8 mouse cellular contexts compared by ENCODE assay signal in the genomic region with DNA sequence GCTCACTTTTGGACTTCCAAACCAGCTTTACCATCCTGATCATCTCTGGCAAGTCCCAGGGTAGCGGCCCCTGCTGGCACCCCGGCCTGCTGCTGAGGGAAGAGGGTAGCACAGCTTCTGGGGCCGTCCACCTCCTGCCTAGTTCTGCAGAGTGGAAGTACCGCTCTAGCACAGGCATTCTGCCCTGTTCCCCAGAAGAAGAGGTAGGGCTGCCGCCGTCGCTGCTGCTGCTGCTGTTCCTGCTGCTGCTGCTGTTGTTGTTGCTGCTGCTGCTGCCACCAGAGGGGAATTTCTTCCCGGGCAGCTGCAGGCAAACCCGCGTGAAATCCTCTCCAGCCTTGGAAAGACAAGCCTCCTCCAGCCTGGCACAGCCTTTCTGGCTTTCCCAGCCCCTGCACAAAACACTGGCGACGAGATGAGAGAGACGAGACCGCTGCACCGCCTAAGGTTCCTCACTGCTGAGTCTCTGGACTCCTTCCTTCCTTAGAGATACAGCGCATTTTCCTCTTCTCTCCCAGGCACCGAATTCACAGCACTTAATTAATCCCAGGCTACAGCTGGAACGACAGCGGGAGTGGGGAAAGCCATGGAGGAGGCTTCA.
A peak's percentile ranks its signal among the peaks of the same experiment; 100 is the strongest.
DNase-seq lines count a peak whose midpoint lies in the region; ATAC-seq lines count a peak whose summit lies in the region.

No protein-coding gene starts in this region.

- no peaks in the 10 kb centered on the region for H3K27me3 ChIP-seq in embryonic facial prominence, embryonic 15.5 days
- no peaks in the 10 kb centered on the region for H3K27me3 ChIP-seq in heart, embryonic 16.5 days (ENCODE audit: control insufficient read depth, insufficient read depth, low read length)
- H3K27me3 ChIP-seq in liver, embryonic 12.5 days (replicated peaks) = peaks cover 20% of the 10 kb centered on the region
- no peaks in the 10 kb centered on the region for H3K27me3 ChIP-seq in midbrain, embryonic 15.5 days (replicated peaks)
- no peaks in the 10 kb centered on the region for H3K27me3 ChIP-seq in stomach, embryonic 16.5 days (ENCODE audit: control insufficient read depth, insufficient read depth, low read length)

- peak overlapping the region; percentile 43 for H3K4me3 ChIP-seq in embryonic facial prominence, embryonic 15.5 days (replicated peaks)
- peak overlapping the region; percentile 60 for H3K4me3 ChIP-seq in heart, embryonic 16.5 days (ENCODE audit: low read length)
- H3K4me3 ChIP-seq in liver, embryonic 12.5 days = peak overlapping the region; percentile 35
- peak overlapping the region; percentile 38 for H3K4me3 ChIP-seq in midbrain, embryonic 15.5 days
- peak overlapping the region; percentile 48 for H3K4me3 ChIP-seq in stomach, embryonic 16.5 days (replicated peaks; ENCODE audit: low read length)

- H3K4me2 ChIP-seq in embryonic facial prominence, embryonic 15.5 days (replicated peaks) = peak overlapping the region; percentile 60
- peak overlapping the region; percentile 86 for H3K4me2 ChIP-seq in heart, embryonic 16.5 days (ENCODE audit: low read depth, low read length)
- peak overlapping the region; percentile 66 for H3K4me2 ChIP-seq in liver, embryonic 12.5 days
- H3K4me2 ChIP-seq in midbrain, embryonic 15.5 days = peak overlapping the region; percentile 63
- peak overlapping the region; percentile 86 for H3K4me2 ChIP-seq in stomach, embryonic 16.5 days (ENCODE audit: low read depth, low read length)

- WGBS in embryonic facial prominence, embryonic 15.5 days = 2% methylated on average over 19 of the region's 19 CpGs
- WGBS in heart, embryonic 16.5 days = 2% methylated on average over 19 of the region's 19 CpGs
- 3% methylated on average over 19 of the region's 19 CpGs for WGBS in liver, embryonic 12.5 days (ENCODE audit: insufficient replicate concordance)
- WGBS in midbrain, embryonic 15.5 days = 1% methylated on average over 19 of the region's 19 CpGs
- WGBS in stomach, embryonic 16.5 days = 3% methylated on average over 19 of the region's 19 CpGs

- peak overlapping the region; percentile 12 for H3K9ac ChIP-seq in embryonic facial prominence, embryonic 15.5 days
- H3K9ac ChIP-seq in heart, embryonic 16.5 days (ENCODE audit: low read length) = peak overlapping the region; percentile 81
- no peak overlapping the region; the same call in 1 of the 2 replicates for H3K9ac ChIP-seq in liver, embryonic 12.5 days
- peak overlapping the region; percentile 46 for H3K9ac ChIP-seq in midbrain, embryonic 15.5 days
- peak overlapping the region; percentile 74 for H3K9ac ChIP-seq in stomach, embryonic 16.5 days (ENCODE audit: low read length)

- peak; percentile 72 for ATAC-seq in embryonic facial prominence, embryonic 15.5 days (ENCODE audit: insufficient number of reproducible peaks, low FRiP score, low TSS enrichment, low read depth)
- peak; percentile 80 for ATAC-seq in heart, embryonic 16.5 days (replicated peaks; ENCODE audit: extremely low read depth, insufficient read depth, low FRiP score)
- ATAC-seq in liver, embryonic 12.5 days = no peak
- peak; percentile 70 for ATAC-seq in midbrain, embryonic 15.5 days (replicated peaks)
- peak; percentile 71 for ATAC-seq in stomach, embryonic 16.5 days (ENCODE audit: insufficient read depth, low FRiP score)

- H3K4me1 ChIP-seq in embryonic facial prominence, embryonic 15.5 days = peaks cover 36% of the 10 kb centered on the region
- H3K4me1 ChIP-seq in heart, embryonic 16.5 days (ENCODE audit: control insufficient read depth, insufficient read depth, low read length) = peaks cover 15% of the 10 kb centered on the region
- H3K4me1 ChIP-seq in liver, embryonic 12.5 days = peaks cover 10% of the 10 kb centered on the region; the same call in 1 of the 2 replicates
- peaks cover 20% of the 10 kb centered on the region for H3K4me1 ChIP-seq in midbrain, embryonic 15.5 days
- H3K4me1 ChIP-seq in stomach, embryonic 16.5 days (ENCODE audit: control insufficient read depth, insufficient read depth, low read length) = peaks cover 27% of the 10 kb centered on the region

- no peaks in the 10 kb centered on the region for H3K36me3 ChIP-seq in embryonic facial prominence, embryonic 15.5 days
- H3K36me3 ChIP-seq in heart, embryonic 16.5 days (ENCODE audit: control insufficient read depth, insufficient read depth) = no peaks in the 10 kb centered on the region
- H3K36me3 ChIP-seq in liver, embryonic 12.5 days = no peaks in the 10 kb centered on the region
- H3K36me3 ChIP-seq in midbrain, embryonic 15.5 days (replicated peaks) = no peaks in the 10 kb centered on the region
- no peaks in the 10 kb centered on the region for H3K36me3 ChIP-seq in stomach, embryonic 16.5 days (ENCODE audit: control insufficient read depth, insufficient read depth, low read length)

- H3K9me3 ChIP-seq in embryonic facial prominence, embryonic 15.5 days (replicated peaks) = no peaks in the 10 kb centered on the region
- no peaks in the 10 kb centered on the region for H3K9me3 ChIP-seq in heart, embryonic 16.5 days (replicated peaks; ENCODE audit: control insufficient read depth, low read length)
- H3K9me3 ChIP-seq in liver, embryonic 12.5 days (replicated peaks) = no peaks in the 10 kb centered on the region
- H3K9me3 ChIP-seq in midbrain, embryonic 15.5 days = no peaks in the 10 kb centered on the region
- H3K9me3 ChIP-seq in stomach, embryonic 16.5 days (replicated peaks; ENCODE audit: control insufficient read depth, low read length) = no peaks in the 10 kb centered on the region

- H3K27ac ChIP-seq in embryonic facial prominence, embryonic 15.5 days (replicated peaks) = peak overlapping the region; percentile 85
- H3K27ac ChIP-seq in heart, embryonic 16.5 days (ENCODE audit: low read length) = peak overlapping the region; percentile 81
- 0 out of 2 replicates have a peak overlapping the region, but pooled peaks have one; percentile 40 for H3K27ac ChIP-seq in liver, embryonic 12.5 days
- peak overlapping the region; percentile 76 for H3K27ac ChIP-seq in midbrain, embryonic 15.5 days
- H3K27ac ChIP-seq in stomach, embryonic 16.5 days (ENCODE audit: low read length) = peak overlapping the region; percentile 79

- peak; percentile 46 for DNase-seq in adrenal gland, postnatal 25 days
- DNase-seq in kidney, postnatal 14 days = peak; percentile 66
- DNase-seq in MN1 (ENCODE audit: low spot score) = no peak
